Mouse (Mus musculus) embryonic facial prominence, embryonic 10.5 days (tissue): ENCODE data around the gene Adi1. TPM values are rescaled to one million over a fixed set of nuclear protein-coding genes. Genes with fewer than 3 reads are reported as not detected.

Experiments used
- DNase-seq: peaks from one replicate; pipeline ENCODE4 v3.0.0-alpha.2; 2017; ENCODE audit warnings: low spot score
- H3K27ac ChIP-seq: fragments of 300-500 bp; sonication (generic); replicated peaks from 2 replicates; pipeline ENCODE4 v1.5.1; 2016; ENCODE audit warnings: mild to moderate bottlenecking
- H3K27me3 ChIP-seq: fragments of 300-500 bp; sonication (generic); replicated peaks from 2 replicates; pipeline ENCODE4 v1.6.1; 2016; ENCODE audit warnings: low read depth, mild to moderate bottlenecking; ENCODE audit not compliant: poor library complexity, severe bottlenecking
- H3K36me3 ChIP-seq: fragments of 300-500 bp; sonication (generic); replicated peaks from 2 replicates; pipeline ENCODE4 v1.6.1; 2016; ENCODE audit warnings: mild to moderate bottlenecking, moderate library complexity
- H3K4me1 ChIP-seq: fragments of 300-500 bp; sonication (generic); 2 replicates; pipeline ENCODE4 v1.6.1; 2016
- H3K4me3 ChIP-seq: fragments of 300-500 bp; sonication (generic); 2 replicates; pipeline ENCODE4 v1.5.1; 2016; ENCODE audit warnings: mild to moderate bottlenecking, moderate library complexity
- H3K9me3 ChIP-seq: fragments of 300-500 bp; sonication (generic); 2 replicates; pipeline ENCODE4 v1.6.1; 2016; ENCODE audit warnings: mild to moderate bottlenecking
- WGBS: fragments of 180-500 bp; shearing (Covaris S2); methylation state at CpG from one replicate; pipeline ENCODE4 v1.1.7; 2016; 5-methylcytosine and 5-hydroxymethylcytosine counted together
- polyA plus RNA-seq: library from polyadenylated mRNA; unstranded; fragments of >200 nt; fragmentation: Nextera tagmentation; extraction: Ambion mirVana; gene quantifications from 2 replicates; pipeline ENCODE4 v1.2.1, GENCODE M21; 2016

Gene Adi1
- polyA plus RNA-seq, 1 experiment from 2014 or later = 62.2 TPM

GRCm38 (mm10) chr12:28667287-28667686, 7.7 kb upstream of the Adi1 start:
- Histone ChIP-seq H3K27me3 (no peaks in the 10 kb centered on the region), H3K36me3 (peaks cover 5% of the 10 kb centered on the region; the same call in 1 of the 2 replicates), H3K9me3 (no peaks in the 10 kb centered on the region), H3K4me1 (peaks cover 14% of the 10 kb centered on the region), H3K27ac (peak overlapping the region; percentile 7), H3K4me3 (no peak overlapping the region)
- DNase-seq = peak; percentile 25
- WGBS = 37% methylated on average over 8 of the region's 8 CpGs

- DNase-seq = no peak
- Histone ChIP-seq H3K27me3 (no peaks in the 10 kb centered on the region), H3K27ac (no peak overlapping the region), H3K4me3 (peak overlapping the region; percentile 64; the same call in 1 of the 2 replicates), H3K4me1 (peaks cover 20% of the 10 kb centered on the region), H3K9me3 (no peaks in the 10 kb centered on the region), H3K36me3 (peaks cover 21% of the 10 kb centered on the region)
- WGBS = 84% methylated on average over 10 of the region's 10 CpGs
These were observed 852 bp upstream of the Adi1 start for GRCm38 (mm10) chr12:28674038-28674720.

- Histone ChIP-seq H3K4me1 (peaks cover 20% of the 10 kb centered on the region), H3K27me3 (no peaks in the 10 kb centered on the region), H3K27ac (peak overlapping the region; percentile 93), H3K9me3 (no peaks in the 10 kb centered on the region), H3K36me3 (peaks cover 34% of the 10 kb centered on the region), H3K4me3 (peak overlapping the region; percentile 64)
- WGBS = 69% methylated on average over 5 of the region's 5 CpGs
- DNase-seq = no peak
These were observed 836 bp downstream of the Adi1 start for GRCm38 (mm10) chr12:28675925-28676209.

GRCm38 (mm10) chr12:28684674-28685073, 9.6 kb downstream of the Adi1 start:
- WGBS = 77% methylated on average over 1 of the region's 1 CpGs
- DNase-seq = no peak
- peaks cover 56% of the 10 kb centered on the region for H3K36me3 ChIP-seq

GRCm38 (mm10) chr12:28685771-28686170, 10.7 kb downstream of the Adi1 start:
- Histone ChIP-seq H3K27ac (no peak overlapping the region), H3K4me1 (peaks cover 7% of the 10 kb centered on the region; the same call in 1 of the 2 replicates), H3K4me3 (no peak overlapping the region), H3K27me3 (no peaks in the 10 kb centered on the region), H3K9me3 (no peaks in the 10 kb centered on the region), H3K36me3 (peaks cover 59% of the 10 kb centered on the region)
- DNase-seq = no peak
- WGBS = 58% methylated on average over 3 of the region's 3 CpGs

More at GRCm38 (mm10) chr12:28684674-28685073, 9.6 kb downstream of the Adi1 start:
- Histone ChIP-seq H3K27ac (no peak overlapping the region), H3K9me3 (no peaks in the 10 kb centered on the region), H3K27me3 (no peaks in the 10 kb centered on the region), H3K4me1 (peaks cover 7% of the 10 kb centered on the region; the same call in 1 of the 2 replicates), H3K4me3 (no peak overlapping the region)

GRCm38 (mm10) chr12:28686199-28686879, 11.3 kb downstream of the Adi1 start:
- H3K4me1 ChIP-seq = peaks cover 7% of the 10 kb centered on the region; the same call in 1 of the 2 replicates
- peaks cover 59% of the 10 kb centered on the region for H3K36me3 ChIP-seq
- DNase-seq = no peak
- H3K4me3 ChIP-seq = no peak overlapping the region
- H3K27ac ChIP-seq = peak overlapping the region; percentile 24; the same call in 1 of the 2 replicates
- H3K27me3 ChIP-seq = no peaks in the 10 kb centered on the region
- no peaks in the 10 kb centered on the region for H3K9me3 ChIP-seq
- WGBS = 57% methylated on average over 8 of the region's 8 CpGs

- Histone ChIP-seq H3K36me3 (peaks cover 56% of the 10 kb centered on the region), H3K4me3 (no peak overlapping the region), H3K4me1 (peaks cover 7% of the 10 kb centered on the region; the same call in 1 of the 2 replicates), H3K9me3 (no peaks in the 10 kb centered on the region), H3K27ac (no peak overlapping the region), H3K27me3 (no peaks in the 10 kb centered on the region)
- 86% methylated on average over 6 of the region's 6 CpGs for WGBS
- DNase-seq = no peak
These were observed 14.0 kb downstream of the Adi1 start for GRCm38 (mm10) chr12:28688996-28689395.

- no peak overlapping the region for H3K27ac ChIP-seq
- no peak for DNase-seq
- peaks cover 69% of the 10 kb centered on the region for H3K36me3 ChIP-seq
- H3K9me3 ChIP-seq = no peaks in the 10 kb centered on the region
- no peak overlapping the region for H3K4me3 ChIP-seq
- WGBS = 94% methylated on average over 7 of the region's 7 CpGs
- no peaks in the 10 kb centered on the region for H3K27me3 ChIP-seq
- peaks cover 7% of the 10 kb centered on the region; the same call in 1 of the 2 replicates for H3K4me1 ChIP-seq
These were observed 15.7 kb downstream of the Adi1 start for GRCm38 (mm10) chr12:28690730-28691129.

- Histone ChIP-seq H3K4me1 (peaks cover 7% of the 10 kb centered on the region; the same call in 1 of the 2 replicates), H3K27ac (no peak overlapping the region), H3K36me3 (peaks cover 68% of the 10 kb centered on the region), H3K9me3 (no peaks in the 10 kb centered on the region), H3K27me3 (no peaks in the 10 kb centered on the region), H3K4me3 (no peak overlapping the region)
- 85% methylated on average over 3 of the region's 3 CpGs for WGBS
- DNase-seq = no peak
These were observed 18.7 kb downstream of the Adi1 start for GRCm38 (mm10) chr12:28693738-28694137.

- WGBS = 80% methylated on average over 2 of the region's 2 CpGs
- Histone ChIP-seq H3K9me3 (no peaks in the 10 kb centered on the region), H3K27me3 (no peaks in the 10 kb centered on the region), H3K36me3 (peaks cover 63% of the 10 kb centered on the region), H3K4me1 (peaks cover 9% of the 10 kb centered on the region; the same call in 1 of the 2 replicates), H3K27ac (no peak overlapping the region), H3K4me3 (no peak overlapping the region)
- DNase-seq = no peak
These were observed 19.2 kb downstream of the Adi1 start for GRCm38 (mm10) chr12:28694231-28694630.

GRCm38 (mm10) chr12:28694776-28695175, 19.7 kb downstream of the Adi1 start:
- Histone ChIP-seq H3K4me1 (peaks cover 10% of the 10 kb centered on the region; the same call in 1 of the 2 replicates), H3K27ac (no peak overlapping the region), H3K27me3 (no peaks in the 10 kb centered on the region), H3K9me3 (no peaks in the 10 kb centered on the region), H3K4me3 (no peak overlapping the region), H3K36me3 (peaks cover 57% of the 10 kb centered on the region)
- WGBS = 89% methylated on average over 7 of the region's 7 CpGs
- no peak for DNase-seq

- peaks cover 17% of the 10 kb centered on the region for H3K4me1 ChIP-seq
- no peaks in the 10 kb centered on the region for H3K9me3 ChIP-seq
- WGBS = 75% methylated on average over 14 of the region's 14 CpGs
- no peak overlapping the region for H3K4me3 ChIP-seq
- DNase-seq = no peak
- H3K27ac ChIP-seq = no peak overlapping the region
- peaks cover 35% of the 10 kb centered on the region for H3K36me3 ChIP-seq
- peaks cover 7% of the 10 kb centered on the region; the same call in 1 of the 2 replicates for H3K27me3 ChIP-seq
These were observed 23.0 kb downstream of the Adi1 start for GRCm38 (mm10) chr12:28697821-28698595.
